Mouse (Mus musculus) kidney, embryonic 14.5 days (tissue): ENCODE results near the gene Yipf6. TPM values are rescaled to one million over a fixed set of nuclear protein-coding genes. Genes with fewer than 3 reads are reported as not detected.

Experiments used
- ATAC-seq: fragments of 200-750 bp; cut with Nextera tagmentation; 2 replicates; pipeline ENCODE4 v1.8.0; 2017; ENCODE audit warnings: moderate number of reproducible peaks, mild to moderate bottlenecking, moderate TSS enrichment, moderate library complexity; ENCODE audit not compliant: low FRiP score, low TSS enrichment
- H3K27ac ChIP-seq: fragments of 300-500 bp; sonication (generic); 2 replicates; pipeline ENCODE4 v1.5.1; 2014; ENCODE audit warnings: low read depth, mild to moderate bottlenecking, low read length, moderate library complexity, mixed read lengths
- H3K27me3 ChIP-seq: fragments of 300-500 bp; sonication (generic); 2 replicates; pipeline ENCODE4 v1.6.1; 2014; ENCODE audit warnings: mild to moderate bottlenecking, low read length; ENCODE audit not compliant: control insufficient read depth, insufficient read depth
- H3K36me3 ChIP-seq: fragments of 300-500 bp; sonication (generic); 2 replicates; pipeline ENCODE4 v1.6.1; 2014; ENCODE audit warnings: low read length, mixed read lengths; ENCODE audit not compliant: control insufficient read depth, insufficient read depth
- H3K4me1 ChIP-seq: fragments of 300-500 bp; sonication (generic); 2 replicates; pipeline ENCODE4 v1.6.1; 2014; ENCODE audit warnings: low read length, mixed read lengths; ENCODE audit not compliant: control insufficient read depth, insufficient read depth
- H3K4me2 ChIP-seq: fragments of 300-500 bp; sonication (generic); replicated peaks from 2 replicates; pipeline ENCODE4 v1.6.1; 2014; ENCODE audit warnings: low read depth, mild to moderate bottlenecking, low read length
- H3K4me3 ChIP-seq: fragments of 300-500 bp; sonication (generic); 2 replicates; pipeline ENCODE4 v1.5.1; 2014; ENCODE audit warnings: mild to moderate bottlenecking, low read length
- H3K9ac ChIP-seq: fragments of 300-500 bp; sonication (generic); 2 replicates; pipeline ENCODE4 v1.6.1; 2014; ENCODE audit warnings: low read depth, mild to moderate bottlenecking, low read length, moderate library complexity
- H3K9me3 ChIP-seq: fragments of 300-500 bp; sonication (generic); 2 replicates; pipeline ENCODE4 v1.6.1; 2016; ENCODE audit warnings: low read length; ENCODE audit not compliant: control insufficient read depth
- WGBS: fragments of 180-500 bp; shearing (Covaris S2); extraction: QIAGEN DNeasy Blood & Tissue Kit; methylation state at CpG from one replicate; pipeline ENCODE4 v1.1.7; 2014; 5-methylcytosine and 5-hydroxymethylcytosine counted together
- polyA plus RNA-seq: library from polyadenylated mRNA; unstranded; fragments of >200 nt; fragmentation: Nextera tagmentation; extraction: Ambion mirVana; gene quantifications from 2 replicates; pipeline ENCODE4 v1.2.1, GENCODE M21; 2014

Yipf6 gene
- polyA plus RNA-seq, result 14.4 and 24.2 TPM in 2 replicates

- Histone ChIP-seq H3K27ac (peak within 1 kb of the TSS; percentile 91), H3K27me3 (no peaks in the 10 kb centered on the region), H3K9ac (peak within 1 kb of the TSS; percentile 65), H3K4me1 (peaks cover 5% of the 10 kb centered on the region; the same call in 1 of the 2 replicates), H3K4me3 (peak within 1 kb of the TSS; percentile 59), H3K9me3 (no peaks in the 10 kb centered on the region), H3K4me2 (peak within 1 kb of the TSS; percentile 46), H3K36me3 (no peaks in the 10 kb centered on the region; the same call in 1 of the 2 replicates)
- 72% methylated on average over 3 of the region's 3 CpGs for WGBS
- ATAC-seq, result no peak
Observed at GRCm38 (mm10) chrX:98936101-98936500, at the start of gene Yipf6. TSS of gene Yipf6 (plus strand) at chrX:98936316.

GRCm38 (mm10) chrX:98890072-98890405, 46.1 kb upstream of the Yipf6 start:
- Histone ChIP-seq H3K27ac (no peak overlapping the region), H3K36me3 (no peaks in the 10 kb centered on the region), H3K9me3 (no peaks in the 10 kb centered on the region), H3K4me2 (peak overlapping the region; percentile 55), H3K9ac (peak overlapping the region; percentile 56), H3K27me3 (0 out of 2 replicates have a peak, but pooled peaks cover 2% of the 10 kb centered on the region), H3K4me1 (no peaks in the 10 kb centered on the region), H3K4me3 (peak overlapping the region; percentile 51)
- no peak for ATAC-seq
- WGBS, result 26% methylated on average over 14 of the region's 14 CpGs

GRCm38 (mm10) chrX:98890406-98891116, 45.6 kb upstream of the Yipf6 start, which contains the start of gene Ophn1:
TSS of gene Ophn1 (minus strand) at chrX:98891025.
- 0 out of 2 replicates have a peak, but pooled peaks cover 2% of the 10 kb centered on the region for H3K27me3 ChIP-seq
- H3K9ac ChIP-seq, result peak within 1 kb of the TSS; percentile 56
- WGBS, result 22% methylated on average over 36 of the region's 48 CpGs
- H3K4me2 ChIP-seq, result peak within 1 kb of the TSS; percentile 55
- ATAC-seq, result peak; percentile 92
- H3K36me3 ChIP-seq, result no peaks in the 10 kb centered on the region
- H3K27ac ChIP-seq, result peak within 1 kb of the TSS; percentile 74; the same call in 1 of the 2 replicates
- peak within 1 kb of the TSS; percentile 51 for H3K4me3 ChIP-seq
- no peaks in the 10 kb centered on the region for H3K9me3 ChIP-seq
- H3K4me1 ChIP-seq, result no peaks in the 10 kb centered on the region

GRCm38 (mm10) chrX:98898307-98898706, 37.8 kb upstream of the Yipf6 start:
- no peaks in the 10 kb centered on the region for H3K27me3 ChIP-seq
- ATAC-seq, result no peak
- H3K9ac ChIP-seq, result no peak overlapping the region
- 57% methylated on average over 3 of the region's 3 CpGs for WGBS
- no peaks in the 10 kb centered on the region for H3K9me3 ChIP-seq
- H3K4me1 ChIP-seq, result no peaks in the 10 kb centered on the region
- H3K27ac ChIP-seq, result no peak overlapping the region
- no peak overlapping the region for H3K4me3 ChIP-seq
- H3K36me3 ChIP-seq, result no peaks in the 10 kb centered on the region
- no peak overlapping the region for H3K4me2 ChIP-seq

GRCm38 (mm10) chrX:98904226-98904625, 31.9 kb upstream of the Yipf6 start:
- Histone ChIP-seq H3K4me2 (no peak overlapping the region), H3K27ac (no peak overlapping the region), H3K27me3 (no peaks in the 10 kb centered on the region), H3K4me3 (no peak overlapping the region), H3K9me3 (no peaks in the 10 kb centered on the region), H3K4me1 (no peaks in the 10 kb centered on the region), H3K36me3 (no peaks in the 10 kb centered on the region), H3K9ac (no peak overlapping the region)
- ATAC-seq, result no peak
- 91% methylated on average over 6 of the region's 6 CpGs for WGBS

- H3K4me2 ChIP-seq, result no peak overlapping the region
- H3K9ac ChIP-seq, result no peak overlapping the region
- no peak for ATAC-seq
- no peaks in the 10 kb centered on the region for H3K27me3 ChIP-seq
- no peaks in the 10 kb centered on the region for H3K9me3 ChIP-seq
- no peak overlapping the region for H3K4me3 ChIP-seq
- no peak overlapping the region for H3K27ac ChIP-seq
- H3K36me3 ChIP-seq, result no peaks in the 10 kb centered on the region
- 79% methylated on average over 1 of the region's 1 CpGs for WGBS
- H3K4me1 ChIP-seq, result no peaks in the 10 kb centered on the region
Observed at GRCm38 (mm10) chrX:98908910-98909309, 27.2 kb upstream of the Yipf6 start.

- H3K36me3 ChIP-seq, result no peaks in the 10 kb centered on the region
- ATAC-seq, result no peak
- no peak overlapping the region for H3K9ac ChIP-seq
- H3K4me1 ChIP-seq, result no peaks in the 10 kb centered on the region
- no peak overlapping the region for H3K27ac ChIP-seq
- H3K4me2 ChIP-seq, result no peak overlapping the region
- H3K9me3 ChIP-seq, result no peaks in the 10 kb centered on the region
- H3K4me3 ChIP-seq, result no peak overlapping the region
- no peaks in the 10 kb centered on the region for H3K27me3 ChIP-seq
- 29% methylated on average over 6 of the region's 6 CpGs for WGBS
Observed at GRCm38 (mm10) chrX:98919423-98919822, 16.7 kb upstream of the Yipf6 start.

- Histone ChIP-seq H3K4me3 (peak overlapping the region; percentile 59), H3K9ac (peak overlapping the region; percentile 65), H3K4me1 (peaks cover 5% of the 10 kb centered on the region; the same call in 1 of the 2 replicates), H3K36me3 (peaks cover 2% of the 10 kb centered on the region; the same call in 1 of the 2 replicates), H3K27me3 (no peaks in the 10 kb centered on the region), H3K4me2 (peak overlapping the region; percentile 46), H3K9me3 (no peaks in the 10 kb centered on the region), H3K27ac (peak overlapping the region; percentile 91)
- peak; percentile 92 for ATAC-seq
- WGBS, result 29% methylated on average over 66 of the region's 66 CpGs
Observed at GRCm38 (mm10) chrX:98936707-98937554, 815 bp downstream of the Yipf6 start.
